Mouse (Mus musculus): ENCODE measurements around the gene Prkca. TPM values are rescaled to one million over a fixed set of nuclear protein-coding genes. Genes with fewer than 3 reads are reported as not detected.

Gene Prkca
- total and polyA plus RNA-seq, 3 experiments: 11.6 to 33.4 (median 32.2) TPM

- intact Hi-C loops (cut with DNase I): no loop called here
- Histone ChIP-seq H3K4me1 (ENCODE audit: control insufficient read depth, insufficient read depth, low read length) (peaks cover 1% of the 10 kb centered on the region), H3K9ac (ENCODE audit: low read depth, low read length) (no peak overlapping the region; the same call in 1 of the 2 replicates)
These were observed 7.3 kb downstream of the Prkca start for GRCm38 (mm10) chr11:108336445-108336844.

GRCm38 (mm10) chr11:108335536-108335935, 8.2 kb downstream of the Prkca start:
- DNase-seq: no peak
- TF ChIP-seq EP300 (IDR thresholded peaks at IDR 0.05; ENCODE audit: insufficient read depth, low read depth, low read length) (no peak), CTCF (IDR thresholded peaks at IDR 0.05) (no peak), POLR2A (IDR thresholded peaks at IDR 0.05; ENCODE audit: insufficient read depth, low read depth, low read length) (no peak)
- intact Hi-C loops (cut with DNase I): no loop called here
- Histone ChIP-seq H3K4me3 (no peak overlapping the region), H3K9ac (ENCODE audit: low read depth, low read length) (no peak overlapping the region), H3K4me1 (ENCODE audit: control insufficient read depth, insufficient read depth, low read length) (peaks cover 1% of the 10 kb centered on the region), H3K79me2 (replicated peaks; ENCODE audit: control insufficient read depth, insufficient read depth, low read length) (no peaks in the 10 kb centered on the region), H3K27ac (no peak overlapping the region), H3K36me3 (ENCODE audit: control insufficient read depth, insufficient read depth, low read length) (peaks cover 5% of the 10 kb centered on the region; the same call in 1 of the 2 replicates), H3K27me3 (ENCODE audit: control insufficient read depth, insufficient read depth, low read length) (no peaks in the 10 kb centered on the region)
- 74% methylated on average over 4 of the region's 4 CpGs for WGBS

More at GRCm38 (mm10) chr11:108336445-108336844, 7.3 kb downstream of the Prkca start:
- no peak overlapping the region for H3K27ac ChIP-seq
- no peak for DNase-seq
- no peaks in the 10 kb centered on the region for H3K27me3 ChIP-seq (ENCODE audit: control insufficient read depth, insufficient read depth, low read length)
- 27% methylated on average over 5 of the region's 5 CpGs for WGBS
- H3K79me2 ChIP-seq (replicated peaks; ENCODE audit: control insufficient read depth, insufficient read depth, low read length): no peaks in the 10 kb centered on the region
- TF ChIP-seq CTCF (IDR thresholded peaks at IDR 0.05): no peak
- TF ChIP-seq EP300 (IDR thresholded peaks at IDR 0.05; ENCODE audit: insufficient read depth, low read depth, low read length): no peak
- TF ChIP-seq POLR2A (IDR thresholded peaks at IDR 0.05; ENCODE audit: insufficient read depth, low read depth, low read length): no peak
- peaks cover 5% of the 10 kb centered on the region; the same call in 1 of the 2 replicates for H3K36me3 ChIP-seq (ENCODE audit: control insufficient read depth, insufficient read depth, low read length)
- H3K4me3 ChIP-seq: no peak overlapping the region

- no peak for DNase-seq
- TF ChIP-seq EP300 (IDR thresholded peaks at IDR 0.05; ENCODE audit: insufficient read depth, low read depth, low read length): no peak
- TF ChIP-seq POLR2A (IDR thresholded peaks at IDR 0.05; ENCODE audit: insufficient read depth, low read depth, low read length): no peak
- no peak for TF ChIP-seq CTCF (IDR thresholded peaks at IDR 0.05)
- no peak overlapping the region for H3K9ac ChIP-seq (ENCODE audit: low read depth, low read length)
- H3K4me3 ChIP-seq: no peak overlapping the region
- intact Hi-C loops (cut with DNase I): no loop called here
- H3K27ac ChIP-seq: no peak overlapping the region
- peaks cover 5% of the 10 kb centered on the region; the same call in 1 of the 2 replicates for H3K36me3 ChIP-seq (ENCODE audit: control insufficient read depth, insufficient read depth, low read length)
- no peaks in the 10 kb centered on the region for H3K79me2 ChIP-seq (replicated peaks; ENCODE audit: control insufficient read depth, insufficient read depth, low read length)
- 63% methylated on average over 3 of the region's 3 CpGs for WGBS
- peaks cover 3% of the 10 kb centered on the region for H3K4me1 ChIP-seq (ENCODE audit: control insufficient read depth, insufficient read depth, low read length)
- H3K27me3 ChIP-seq (ENCODE audit: control insufficient read depth, insufficient read depth, low read length): no peaks in the 10 kb centered on the region
These were observed 9.1 kb downstream of the Prkca start for GRCm38 (mm10) chr11:108334658-108335057.

GRCm38 (mm10) chr11:108333583-108334379, 9.9 kb downstream of the Prkca start:
- H3K4me3 ChIP-seq: no peak overlapping the region
- H3K9ac ChIP-seq (ENCODE audit: low read depth, low read length): no peak overlapping the region
- no peaks in the 10 kb centered on the region for H3K79me2 ChIP-seq (replicated peaks; ENCODE audit: control insufficient read depth, insufficient read depth, low read length)
- DNase-seq: no peak
- H3K36me3 ChIP-seq (ENCODE audit: control insufficient read depth, insufficient read depth, low read length): peaks cover 5% of the 10 kb centered on the region; the same call in 1 of the 2 replicates
- WGBS: 62% methylated on average over 8 of the region's 8 CpGs
- no peak overlapping the region for H3K27ac ChIP-seq
- peaks cover 3% of the 10 kb centered on the region for H3K4me1 ChIP-seq (ENCODE audit: control insufficient read depth, insufficient read depth, low read length)
- no peak for TF ChIP-seq POLR2A (IDR thresholded peaks at IDR 0.05; ENCODE audit: insufficient read depth, low read depth, low read length)
- TF ChIP-seq CTCF (IDR thresholded peaks at IDR 0.05): no peak
- no peak for TF ChIP-seq EP300 (IDR thresholded peaks at IDR 0.05; ENCODE audit: insufficient read depth, low read depth, low read length)
- H3K27me3 ChIP-seq (ENCODE audit: control insufficient read depth, insufficient read depth, low read length): no peaks in the 10 kb centered on the region
- intact Hi-C loops (cut with DNase I): no loop called here

- TF ChIP-seq POLR2A (IDR thresholded peaks at IDR 0.05; ENCODE audit: insufficient read depth, low read depth, low read length): no peak
- TF ChIP-seq CTCF (IDR thresholded peaks at IDR 0.05): no peak
- no peak for TF ChIP-seq EP300 (IDR thresholded peaks at IDR 0.05; ENCODE audit: insufficient read depth, low read depth, low read length)
- DNase-seq: no peak
- H3K4me3 ChIP-seq: no peak overlapping the region
- intact Hi-C loops (cut with DNase I): no loop called here
- peaks cover 8% of the 10 kb centered on the region; the same call in 1 of the 2 replicates for H3K36me3 ChIP-seq (ENCODE audit: control insufficient read depth, insufficient read depth, low read length)
- H3K9ac ChIP-seq (ENCODE audit: low read depth, low read length): no peak overlapping the region
- H3K4me1 ChIP-seq (ENCODE audit: control insufficient read depth, insufficient read depth, low read length): peaks cover 3% of the 10 kb centered on the region
- 40% methylated on average over 5 of the region's 5 CpGs for WGBS
- H3K27ac ChIP-seq: no peak overlapping the region
- H3K79me2 ChIP-seq (replicated peaks; ENCODE audit: control insufficient read depth, insufficient read depth, low read length): no peaks in the 10 kb centered on the region
- H3K27me3 ChIP-seq (ENCODE audit: control insufficient read depth, insufficient read depth, low read length): no peaks in the 10 kb centered on the region
These were observed 10.7 kb downstream of the Prkca start for GRCm38 (mm10) chr11:108333006-108333405.

- H3K4me1 ChIP-seq (ENCODE audit: control insufficient read depth, insufficient read depth, low read length): peaks cover 1% of the 10 kb centered on the region; the same call in 1 of the 2 replicates
- H3K79me2 ChIP-seq (replicated peaks; ENCODE audit: control insufficient read depth, insufficient read depth, low read length): no peaks in the 10 kb centered on the region
- H3K9ac ChIP-seq (ENCODE audit: low read depth, low read length): no peak overlapping the region
- no peak overlapping the region for H3K4me3 ChIP-seq
- no peak overlapping the region for H3K27ac ChIP-seq
- intact Hi-C loops (cut with DNase I): no loop called here
- no peak for DNase-seq
- peaks cover 3% of the 10 kb centered on the region; the same call in 1 of the 2 replicates for H3K36me3 ChIP-seq (ENCODE audit: control insufficient read depth, insufficient read depth, low read length)
- WGBS: 88% methylated on average over 11 of the region's 11 CpGs
- no peak for TF ChIP-seq EP300 (IDR thresholded peaks at IDR 0.05; ENCODE audit: insufficient read depth, low read depth, low read length)
- no peak for TF ChIP-seq POLR2A (IDR thresholded peaks at IDR 0.05; ENCODE audit: insufficient read depth, low read depth, low read length)
- no peak for TF ChIP-seq CTCF (IDR thresholded peaks at IDR 0.05)
- no peaks in the 10 kb centered on the region for H3K27me3 ChIP-seq (ENCODE audit: control insufficient read depth, insufficient read depth, low read length)
These were observed 12.9 kb downstream of the Prkca start for GRCm38 (mm10) chr11:108330818-108331217.

All from heart, adult 2 months (tissue).